Mouse (Mus musculus) cortical plate, adult 2 months (tissue): ENCODE measurements at regions not wholly inside any gene's neighbourhood (a gene's known extent, or its start where the extent isn't known, plus 50 kb on each side); places are given as distances from the start of the nearest gene placed in this dataset.

Experiments used
- H3K27ac ChIP-seq: fragments of 200-500 bp; 2 replicates; pipeline ENCODE4 v1.5.1; 2012; ENCODE audit warnings: low read length, control low read depth, inconsistent platforms; ENCODE audit not compliant: insufficient read depth
- H3K4me1 ChIP-seq: fragments of 200-500 bp; 2 replicates; pipeline ENCODE4 v1.6.1; 2011; ENCODE audit warnings: low read length; ENCODE audit not compliant: control insufficient read depth, insufficient read depth
- H3K4me3 ChIP-seq: fragments of 200-500 bp; 2 replicates; pipeline ENCODE4 v1.5.1; 2011; ENCODE audit warnings: mild to moderate bottlenecking, low read length, control low read depth; ENCODE audit not compliant: insufficient read depth
- CTCF ChIP-seq: fragments of 200-500 bp; IDR thresholded peaks from 2 replicates; pipeline ENCODE4 v1.5.1; 2011; ENCODE audit warnings: mild to moderate bottlenecking, control low read depth, low read length; ENCODE audit not compliant: insufficient read depth; ENCODE audit errors: extremely low read depth
- POLR2A ChIP-seq: fragments of 200-500 bp; IDR thresholded peaks from 2 replicates; pipeline ENCODE4 v1.6.1; 2011; ENCODE audit warnings: mild to moderate bottlenecking, low read length, control low read depth; ENCODE audit not compliant: insufficient read depth; ENCODE audit errors: extremely low read depth

DNA sequence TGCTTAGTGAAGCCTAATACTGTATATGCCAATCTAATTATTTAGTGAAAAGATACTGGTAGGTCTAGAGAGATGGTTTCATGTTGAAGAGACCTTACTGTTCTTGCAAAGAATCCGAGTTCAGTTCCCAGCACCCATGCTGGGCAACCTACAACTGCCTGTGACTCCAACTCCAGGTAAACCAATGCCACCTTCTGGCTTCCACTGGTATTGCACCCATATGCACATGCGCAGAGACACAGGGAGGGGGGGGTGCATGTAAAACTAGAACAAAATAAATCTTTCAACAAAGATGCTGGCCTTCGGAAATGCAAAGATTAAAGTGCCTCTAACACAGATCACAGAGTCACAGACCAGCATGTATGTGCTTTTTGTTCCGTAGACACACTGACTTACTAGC, 348.5 kb upstream of the Tmem132c start:
- TF ChIP-seq POLR2A (no peak), CTCF (no peak)
- Histone ChIP-seq H3K4me1 (no peaks in the 10 kb centered on the region; the same call in 1 of the 2 replicates), H3K4me3 (no peak overlapping the region), H3K27ac (no peak overlapping the region)

DNA sequence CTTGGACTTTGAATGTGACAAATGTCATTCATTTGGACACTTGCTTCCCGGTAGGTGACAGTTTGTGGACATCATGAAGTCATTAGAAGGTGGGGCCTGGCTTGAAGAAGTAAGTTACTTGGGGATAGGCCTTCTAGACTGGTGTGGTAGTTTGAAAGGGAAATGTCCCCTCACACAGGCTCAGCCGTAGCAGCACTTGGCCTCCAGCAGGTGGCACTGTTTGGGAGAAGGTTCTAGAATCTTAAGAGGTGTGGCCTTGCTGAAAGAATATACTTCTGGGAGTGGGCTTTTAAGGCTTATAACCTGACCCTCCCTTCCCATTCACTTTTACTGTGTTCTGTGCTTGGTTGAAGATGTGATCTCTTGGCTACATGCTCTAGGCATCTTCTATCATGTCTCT, 331.5 kb upstream of the Tmem132c start:
- H3K27ac ChIP-seq, result no peak overlapping the region
- no peaks in the 10 kb centered on the region for H3K4me1 ChIP-seq

DNA sequence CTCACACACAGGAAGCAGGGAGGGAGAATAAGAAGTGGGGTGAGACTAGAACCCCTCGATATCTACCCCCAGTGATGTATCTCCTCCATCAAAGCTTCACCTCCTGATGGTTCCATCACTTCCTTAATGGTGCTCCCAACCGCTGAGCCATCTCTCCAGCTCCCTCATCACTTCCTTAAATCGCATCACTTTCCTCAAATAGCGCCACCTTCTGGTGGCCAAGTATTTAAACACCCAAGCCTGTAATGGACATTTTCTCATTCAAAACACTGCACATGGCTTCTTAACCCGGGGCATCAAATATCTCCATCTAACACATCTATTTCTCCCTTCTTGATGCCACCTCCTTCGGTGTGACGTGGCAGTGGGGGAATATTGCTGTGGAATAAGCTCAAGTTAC, 324.3 kb upstream of the Tmem132c start:
- H3K4me3 ChIP-seq, result no peak overlapping the region
- TF ChIP-seq CTCF (no peak), POLR2A (no peak)

More for the DNA sequence above, 331.5 kb upstream of the Tmem132c start:
- TF ChIP-seq CTCF (no peak), POLR2A (no peak)
- H3K4me3 ChIP-seq, result no peak overlapping the region

DNA sequence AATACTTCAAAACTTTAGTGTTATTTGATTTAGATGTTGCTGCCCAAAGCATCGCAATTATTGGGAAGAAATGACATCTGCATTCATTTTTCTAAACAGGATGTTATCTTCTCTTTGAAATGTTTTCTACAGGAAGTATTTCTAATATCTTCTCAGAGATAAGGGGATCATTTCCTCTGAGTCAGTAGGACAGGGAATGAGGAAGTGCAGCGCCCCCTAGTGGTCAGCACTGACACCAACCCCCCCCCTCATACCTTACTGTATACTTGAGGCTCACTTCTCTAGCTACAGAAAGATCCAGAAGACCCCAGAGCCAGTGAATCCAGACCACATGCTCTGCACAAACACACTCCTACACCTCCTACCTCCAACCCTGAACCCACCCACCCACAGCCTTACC, 308.1 kb upstream of the Tmem132c start:
- no peaks in the 10 kb centered on the region for H3K4me1 ChIP-seq
- TF ChIP-seq CTCF, result no peak
- TF ChIP-seq POLR2A, result no peak
- no peak overlapping the region for H3K4me3 ChIP-seq
- H3K27ac ChIP-seq, result no peak overlapping the region

More for the DNA sequence above, 324.3 kb upstream of the Tmem132c start:
- Histone ChIP-seq H3K4me1 (no peaks in the 10 kb centered on the region), H3K27ac (no peak overlapping the region)

DNA sequence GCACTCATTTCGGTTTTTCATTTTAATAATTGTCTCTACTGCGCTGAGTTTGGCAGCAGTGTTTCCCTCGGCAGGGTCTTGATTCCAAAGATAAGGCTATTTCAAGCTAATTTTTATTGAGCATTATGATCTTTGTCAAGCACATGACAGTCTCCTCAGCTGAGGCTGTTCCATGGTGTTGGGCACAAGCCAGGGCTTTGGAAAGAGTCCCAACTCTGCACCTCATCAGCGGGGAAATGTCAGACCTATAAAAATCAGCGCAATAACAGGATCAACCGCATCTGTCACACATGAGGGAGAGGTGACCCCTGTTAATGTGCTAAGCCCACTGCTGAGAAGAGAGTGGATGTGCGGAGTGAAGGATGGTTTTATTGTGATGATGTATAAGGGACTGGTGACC, 296.7 kb upstream of the Tmem132c start:
- no peaks in the 10 kb centered on the region; the same call in none of the 2 replicates for H3K4me1 ChIP-seq
- H3K4me3 ChIP-seq, result no peak overlapping the region
- no peak for TF ChIP-seq CTCF
- no peak for TF ChIP-seq POLR2A
- no peak overlapping the region for H3K27ac ChIP-seq

DNA sequence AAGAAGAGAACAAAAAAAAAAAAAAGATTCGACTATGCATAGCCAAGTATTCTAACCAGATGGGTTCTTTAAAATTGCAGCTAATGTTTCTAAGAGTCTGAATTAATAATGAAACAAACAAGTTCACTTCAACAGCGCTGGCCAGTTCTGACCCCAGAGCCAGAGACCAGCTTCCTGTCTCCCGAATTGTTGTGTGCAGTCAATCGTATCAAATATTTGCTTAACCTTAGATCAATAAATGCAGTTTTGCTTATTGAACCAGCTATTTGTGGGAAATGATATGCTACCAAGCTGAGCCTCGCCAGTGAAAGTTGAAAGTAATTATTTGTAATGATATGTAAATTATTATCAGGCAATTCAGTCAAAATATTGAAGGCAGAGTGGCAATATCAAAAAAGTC, 287.4 kb upstream of the Tmem132c start:
- Histone ChIP-seq H3K4me3 (no peak overlapping the region), H3K27ac (no peak overlapping the region), H3K4me1 (no peaks in the 10 kb centered on the region)
- TF ChIP-seq CTCF (no peak), POLR2A (no peak)

DNA sequence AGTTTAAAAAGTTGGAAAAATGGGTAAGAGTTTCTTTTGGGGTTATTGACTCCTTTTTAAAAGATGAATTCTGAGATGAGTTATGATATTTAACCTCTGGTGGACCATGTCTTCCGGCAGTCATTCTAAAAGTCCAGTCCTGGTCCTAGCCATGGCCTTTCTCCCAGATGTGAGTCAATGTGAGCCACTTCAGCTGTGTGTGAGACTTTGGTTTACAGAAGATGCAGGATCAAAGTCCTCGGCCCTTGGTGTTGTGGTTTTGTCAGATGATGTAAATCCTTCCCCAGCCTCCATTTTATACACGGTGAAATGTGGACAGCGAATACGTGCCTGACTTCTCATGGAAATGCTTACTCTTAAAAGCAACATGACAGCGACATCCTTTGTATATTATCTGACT, 287.0 kb upstream of the Tmem132c start:
- no peak overlapping the region for H3K4me3 ChIP-seq
- no peaks in the 10 kb centered on the region for H3K4me1 ChIP-seq
- no peak overlapping the region for H3K27ac ChIP-seq
- TF ChIP-seq POLR2A (no peak), CTCF (no peak)

DNA sequence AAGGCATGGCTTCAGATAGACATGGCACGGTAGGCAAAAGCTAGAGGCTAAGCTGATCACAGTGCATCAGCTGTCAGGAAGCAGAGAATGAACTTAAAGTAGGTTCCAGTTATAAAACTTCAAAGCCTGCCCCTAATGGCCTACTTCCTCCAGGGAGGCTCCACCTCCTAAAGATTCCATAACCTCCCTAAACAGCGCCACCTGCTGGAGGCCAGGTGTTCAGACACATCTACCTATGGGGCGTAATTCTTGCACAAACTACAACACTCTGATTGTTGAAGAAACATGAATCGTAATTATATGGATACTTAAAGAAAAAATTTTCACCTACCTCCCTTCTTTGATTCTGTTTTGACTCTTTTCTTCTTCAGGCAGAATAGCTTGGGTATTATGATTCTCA, 277.0 kb upstream of the Tmem132c start:
- no peak for TF ChIP-seq POLR2A
- no peak for TF ChIP-seq CTCF
- Histone ChIP-seq H3K4me3 (no peak overlapping the region), H3K4me1 (peaks cover 8% of the 10 kb centered on the region), H3K27ac (no peak overlapping the region)

DNA sequence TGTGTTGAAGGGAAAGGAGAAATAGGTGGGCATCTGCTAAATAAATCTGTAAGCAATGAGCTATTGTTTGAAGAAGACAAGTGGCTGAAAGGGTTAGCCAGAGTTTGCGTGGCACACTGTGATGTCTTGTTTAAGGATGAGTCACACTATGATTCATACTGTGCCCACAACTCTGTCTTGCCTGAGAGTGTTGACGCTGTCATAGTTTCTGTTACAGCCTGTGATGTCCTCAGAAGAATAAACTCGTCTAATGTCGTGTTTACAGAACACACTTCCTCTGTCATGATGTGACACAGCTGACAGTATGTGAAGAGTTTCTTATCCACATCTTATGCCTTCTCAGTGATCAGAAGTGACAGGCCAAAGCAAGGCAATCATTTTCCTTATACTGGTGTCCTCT, 274.5 kb upstream of the Tmem132c start:
- Histone ChIP-seq H3K27ac (no peak overlapping the region), H3K4me1 (peaks cover 8% of the 10 kb centered on the region), H3K4me3 (no peak overlapping the region)
- no peak for TF ChIP-seq CTCF
- no peak for TF ChIP-seq POLR2A

DNA sequence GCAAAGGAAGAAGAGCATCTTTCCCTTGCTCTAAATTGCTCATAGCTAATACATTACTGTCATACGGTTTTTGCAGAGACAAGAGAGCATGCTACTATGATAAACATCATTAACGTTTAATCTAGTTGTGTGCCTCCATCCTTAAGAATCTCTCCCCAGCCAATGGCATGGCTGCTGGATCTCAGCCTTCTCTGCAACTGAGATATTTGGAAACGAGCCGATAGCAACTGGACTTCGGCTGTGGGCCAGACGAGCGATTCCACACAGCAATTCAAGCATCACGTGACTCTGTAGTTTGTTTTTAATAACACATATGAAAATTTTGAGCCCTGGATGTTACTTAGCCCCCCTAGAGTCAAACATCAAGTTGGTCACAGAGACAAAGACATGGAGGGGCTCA, 272.2 kb upstream of the Tmem132c start:
- TF ChIP-seq POLR2A, result no peak
- no peak for TF ChIP-seq CTCF
- H3K27ac ChIP-seq, result no peak overlapping the region
- no peak overlapping the region for H3K4me3 ChIP-seq
- H3K4me1 ChIP-seq, result peaks cover 8% of the 10 kb centered on the region
